Mouse (Mus musculus) liver, embryonic 15.5 days (tissue): Measurements from ENCODE around the gene Pmepa1. TPM values are rescaled to one million over a fixed set of nuclear protein-coding genes. Genes with fewer than 3 reads are reported as not detected.

ENCODE experiments used
- ATAC-seq: fragments of 200-750 bp; cut with Nextera tagmentation; 2 replicates; pipeline ENCODE4 v1.8.0; 2017; ENCODE audit warnings: moderate number of reproducible peaks, mild to moderate bottlenecking, moderate library complexity; ENCODE audit not compliant: insufficient read depth
- H3K27ac ChIP-seq: fragments of 300-500 bp; sonication (generic); replicated peaks from 2 replicates; pipeline ENCODE4 v1.5.1; 2015; ENCODE audit warnings: mild to moderate bottlenecking, inconsistent platforms
- H3K27me3 ChIP-seq: fragments of 300-500 bp; sonication (generic); 2 replicates; pipeline ENCODE4 v1.6.1; 2015; ENCODE audit warnings: mild to moderate bottlenecking, inconsistent platforms
- H3K36me3 ChIP-seq: fragments of 300-500 bp; sonication (generic); replicated peaks from 2 replicates; pipeline ENCODE4 v1.6.1; 2015; ENCODE audit warnings: moderate library complexity, mild to moderate bottlenecking, inconsistent platforms
- H3K4me1 ChIP-seq: fragments of 300-500 bp; sonication (generic); replicated peaks from 2 replicates; pipeline ENCODE4 v1.6.1; 2015; ENCODE audit warnings: inconsistent platforms
- H3K4me2 ChIP-seq: fragments of 300-500 bp; sonication (generic); 2 replicates; pipeline ENCODE4 v1.6.1; 2015; ENCODE audit warnings: moderate library complexity, mild to moderate bottlenecking, inconsistent platforms
- H3K4me3 ChIP-seq: fragments of 300-500 bp; sonication (generic); replicated peaks from 2 replicates; pipeline ENCODE4 v1.5.1; 2015; ENCODE audit warnings: mild to moderate bottlenecking, inconsistent platforms
- H3K9ac ChIP-seq: fragments of 300-500 bp; sonication (generic); 2 replicates; pipeline ENCODE4 v1.6.1; 2015; ENCODE audit warnings: moderate library complexity, mild to moderate bottlenecking, inconsistent platforms
- H3K9me3 ChIP-seq: fragments of 300-500 bp; sonication (generic); replicated peaks from 2 replicates; pipeline ENCODE4 v1.6.1; 2016; ENCODE audit warnings: inconsistent platforms
- WGBS: fragments of 180-500 bp; shearing (Covaris S2); methylation state at CpG from one replicate; pipeline ENCODE4 v1.1.7; 2015; ENCODE audit warnings: mixed read lengths; ENCODE audit not compliant: insufficient replicate concordance; 5-methylcytosine and 5-hydroxymethylcytosine counted together
- polyA plus RNA-seq: library from polyadenylated mRNA; unstranded; fragments of >200 nt; fragmentation: Nextera tagmentation; extraction: Ambion mirVana; gene quantifications from 2 replicates; pipeline ENCODE4 v1.2.1, GENCODE M21; 2015

The Pmepa1 gene
- polyA plus RNA-seq, 1 experiment from 2014 or later = 0.12 TPM

DNA sequence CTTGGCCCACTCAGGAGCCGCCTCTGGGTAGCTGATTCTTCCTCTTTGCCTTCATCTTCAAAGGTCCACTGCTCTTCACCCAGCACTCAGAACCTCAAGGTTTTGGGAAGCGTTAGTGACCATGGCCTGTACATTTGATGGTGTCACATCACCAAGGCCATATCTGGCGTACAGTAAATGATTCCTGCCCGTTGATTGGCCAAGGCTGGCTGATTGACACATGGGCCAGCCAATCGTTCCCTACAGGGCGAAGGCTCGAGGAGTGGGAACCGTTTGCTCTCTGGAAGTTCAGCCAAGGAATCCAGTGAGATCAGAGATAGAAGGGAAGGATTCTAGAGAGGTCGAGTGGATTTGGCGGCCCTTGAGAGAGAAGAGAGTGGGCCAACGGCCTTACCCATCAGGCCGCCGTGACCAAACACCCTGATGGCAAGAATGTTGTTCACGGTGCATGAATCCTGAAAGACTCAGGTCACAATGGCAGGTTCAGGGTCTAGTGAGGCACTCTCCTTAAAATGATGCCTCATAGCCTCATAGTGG lies 70.7 kb downstream of the Pmepa1 start:
- 71% methylated on average over 14 of the region's 14 CpGs for WGBS
- Histone ChIP-seq H3K9ac (no peak overlapping the region), H3K27me3 (no peaks in the 10 kb centered on the region), H3K27ac (no peak overlapping the region), H3K4me1 (no peaks in the 10 kb centered on the region), H3K36me3 (no peaks in the 10 kb centered on the region), H3K4me3 (no peak overlapping the region), H3K4me2 (no peak overlapping the region), H3K9me3 (no peaks in the 10 kb centered on the region)
- ATAC-seq = no peak

DNA sequence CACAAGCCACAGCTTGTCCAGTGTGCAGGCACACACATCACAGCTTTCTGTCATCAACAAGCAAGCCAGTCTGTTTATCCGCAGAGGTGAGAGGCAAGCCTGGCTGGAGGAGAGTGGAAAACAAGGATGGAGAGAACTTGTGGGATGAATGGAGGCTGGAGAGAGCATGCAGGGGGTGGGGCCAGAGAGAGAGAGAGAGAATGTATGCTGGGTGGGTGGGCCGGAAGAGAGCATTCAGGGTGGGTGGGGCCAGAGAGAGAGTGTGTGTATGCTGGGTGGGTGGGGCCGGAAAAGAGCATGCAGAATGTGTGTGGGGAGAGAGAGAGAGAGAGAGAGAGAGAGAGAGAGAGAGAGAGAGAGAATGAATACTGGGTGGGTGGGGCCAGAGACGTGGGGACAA lies 71.7 kb downstream of the Pmepa1 start:
- Histone ChIP-seq H3K4me1 (no peaks in the 10 kb centered on the region), H3K27ac (no peak overlapping the region), H3K4me2 (no peak overlapping the region), H3K9ac (no peak overlapping the region), H3K36me3 (no peaks in the 10 kb centered on the region), H3K9me3 (no peaks in the 10 kb centered on the region), H3K27me3 (no peaks in the 10 kb centered on the region), H3K4me3 (no peak overlapping the region)
- 65% methylated on average over 4 of the region's 4 CpGs for WGBS
- no peak for ATAC-seq

DNA sequence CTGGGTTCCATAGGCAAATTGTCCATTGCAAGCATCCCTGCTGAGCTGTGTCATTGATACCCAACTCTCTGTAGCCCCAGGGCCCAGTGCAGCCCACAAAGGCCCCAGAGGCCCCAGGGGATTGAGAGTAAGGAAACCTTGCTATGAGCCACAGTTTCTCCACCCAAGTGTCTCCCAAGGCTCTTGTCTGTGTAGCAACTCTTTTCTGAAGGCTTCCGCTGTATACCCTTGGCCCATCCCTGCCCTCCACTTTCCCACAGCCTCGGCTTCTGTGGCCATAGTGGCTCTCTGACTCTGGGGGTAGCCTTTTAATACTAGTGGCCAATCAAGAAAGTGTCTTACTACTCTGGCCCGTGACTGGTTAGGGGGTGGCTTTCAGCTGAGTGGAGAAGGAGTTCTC lies 72.6 kb downstream of the Pmepa1 start:
- H3K4me3 ChIP-seq = no peak overlapping the region
- no peak overlapping the region for H3K4me2 ChIP-seq
- H3K27me3 ChIP-seq = no peaks in the 10 kb centered on the region
- H3K9ac ChIP-seq = no peak overlapping the region
- 54% methylated on average over 3 of the region's 3 CpGs for WGBS
- no peak for ATAC-seq
- no peak overlapping the region for H3K27ac ChIP-seq
- no peaks in the 10 kb centered on the region for H3K9me3 ChIP-seq
- H3K4me1 ChIP-seq = no peaks in the 10 kb centered on the region
- H3K36me3 ChIP-seq = no peaks in the 10 kb centered on the region

DNA sequence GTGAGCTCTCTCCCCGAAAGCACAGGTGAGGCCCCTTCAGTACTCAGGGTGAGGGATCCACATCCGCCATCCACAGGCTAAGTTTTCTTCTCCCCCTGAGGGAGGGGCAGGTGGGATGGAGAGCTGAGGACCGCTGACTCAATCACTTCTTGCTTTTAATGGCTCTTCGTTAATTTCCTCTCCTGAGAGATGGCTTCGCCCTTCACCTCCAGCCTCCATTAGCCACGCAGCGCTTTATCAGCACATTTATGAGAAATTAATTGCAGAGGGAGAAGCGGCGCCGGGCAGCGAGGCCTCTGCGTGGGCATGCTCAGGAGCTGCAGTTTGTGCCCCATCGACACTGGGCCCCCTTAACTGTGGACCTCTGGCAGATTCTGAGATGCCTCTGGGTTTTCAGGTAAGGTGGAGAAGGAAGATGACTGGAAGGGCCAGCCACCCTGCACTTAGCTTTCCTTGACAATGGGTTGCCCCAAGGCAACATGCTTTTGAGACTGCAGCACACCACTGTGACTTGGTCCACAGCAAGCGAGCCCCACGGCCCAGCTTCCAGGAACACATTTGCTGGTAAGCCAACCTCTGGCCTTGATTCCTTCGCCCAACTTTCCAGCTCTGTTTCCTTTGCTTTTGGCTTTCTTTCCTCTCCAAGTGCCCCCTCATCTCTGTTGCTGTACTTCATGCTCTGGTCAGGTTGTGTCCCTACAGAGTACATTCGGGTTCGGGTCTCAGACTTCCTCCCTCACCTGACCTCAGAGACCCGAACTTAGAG lies 73.2 kb downstream of the Pmepa1 start:
- Histone ChIP-seq H3K27ac (no peak overlapping the region), H3K9me3 (no peaks in the 10 kb centered on the region), H3K4me1 (no peaks in the 10 kb centered on the region), H3K4me3 (no peak overlapping the region), H3K27me3 (no peaks in the 10 kb centered on the region), H3K9ac (no peak overlapping the region), H3K36me3 (no peaks in the 10 kb centered on the region), H3K4me2 (no peak overlapping the region)
- WGBS = 72% methylated on average over 19 of the region's 19 CpGs
- ATAC-seq = no peak

DNA sequence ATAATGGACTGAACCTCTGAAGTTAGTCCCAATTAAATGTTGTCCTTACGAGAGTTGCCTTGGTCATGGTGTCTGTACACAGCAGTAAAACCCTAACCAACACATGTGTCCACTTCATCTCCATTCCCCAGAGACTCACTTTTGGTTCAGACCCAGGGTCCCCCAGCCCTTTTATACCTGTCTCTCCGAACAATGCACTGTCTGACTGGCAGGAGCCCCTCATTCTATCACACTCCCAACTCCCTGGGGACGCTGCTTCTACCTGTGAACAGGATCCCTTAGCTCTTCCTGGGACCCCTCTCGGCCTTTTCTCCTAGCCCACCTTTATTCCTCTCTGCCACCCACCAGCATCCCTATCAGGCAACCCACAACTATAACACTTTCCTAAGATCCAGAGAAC lies 81.5 kb downstream of the Pmepa1 start:
- WGBS = 57% methylated on average over 4 of the region's 4 CpGs

DNA sequence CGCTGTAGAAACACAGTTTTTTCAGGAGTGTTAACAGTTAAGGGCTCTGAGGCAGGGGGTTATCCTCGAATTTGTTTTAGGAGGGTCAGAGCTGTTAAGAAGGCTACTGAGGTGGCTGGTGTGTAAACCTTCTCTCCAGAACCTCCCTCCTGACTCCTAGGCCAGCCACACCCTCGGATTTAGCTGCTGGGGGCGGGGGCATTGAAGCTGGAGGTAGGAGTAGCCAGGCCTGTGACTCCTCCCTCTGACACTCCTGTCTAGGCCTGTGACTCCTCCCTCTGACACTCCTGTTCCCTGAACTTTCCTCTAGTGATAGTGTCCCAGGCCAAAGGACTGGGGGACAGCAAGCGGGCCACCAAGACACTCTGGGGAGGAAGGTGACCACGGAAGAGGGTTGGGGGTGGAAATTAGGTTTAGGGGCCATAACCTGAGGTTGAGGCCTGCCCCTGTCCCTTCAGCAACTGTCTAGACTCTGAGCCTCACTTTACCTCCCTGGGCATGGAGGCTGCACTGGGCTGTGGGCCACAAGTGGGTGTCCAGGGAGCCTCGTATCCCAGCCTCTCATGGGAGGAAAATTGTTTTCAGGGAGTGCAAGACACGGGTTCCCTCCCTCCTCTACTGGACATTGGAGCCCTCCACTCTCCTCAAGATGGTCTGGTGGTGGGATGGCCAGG lies 89.0 kb downstream of the Pmepa1 start:
- no peak for ATAC-seq
- H3K27ac ChIP-seq = no peak overlapping the region
- peaks cover 7% of the 10 kb centered on the region; the same call in 1 of the 2 replicates for H3K4me1 ChIP-seq
- WGBS = 25% methylated on average over 8 of the region's 8 CpGs
- H3K4me3 ChIP-seq = no peak overlapping the region
- H3K4me2 ChIP-seq = no peak overlapping the region
- no peaks in the 10 kb centered on the region for H3K9me3 ChIP-seq
- no peaks in the 10 kb centered on the region for H3K36me3 ChIP-seq
- H3K9ac ChIP-seq = no peak overlapping the region
- peaks cover 20% of the 10 kb centered on the region for H3K27me3 ChIP-seq

More for the DNA sequence above, 81.5 kb downstream of the Pmepa1 start:
- Histone ChIP-seq H3K9ac (no peak overlapping the region), H3K4me3 (no peak overlapping the region), H3K27ac (no peak overlapping the region), H3K36me3 (no peaks in the 10 kb centered on the region), H3K9me3 (no peaks in the 10 kb centered on the region), H3K4me1 (no peaks in the 10 kb centered on the region), H3K27me3 (no peaks in the 10 kb centered on the region), H3K4me2 (no peak overlapping the region)
- ATAC-seq = no peak

DNA sequence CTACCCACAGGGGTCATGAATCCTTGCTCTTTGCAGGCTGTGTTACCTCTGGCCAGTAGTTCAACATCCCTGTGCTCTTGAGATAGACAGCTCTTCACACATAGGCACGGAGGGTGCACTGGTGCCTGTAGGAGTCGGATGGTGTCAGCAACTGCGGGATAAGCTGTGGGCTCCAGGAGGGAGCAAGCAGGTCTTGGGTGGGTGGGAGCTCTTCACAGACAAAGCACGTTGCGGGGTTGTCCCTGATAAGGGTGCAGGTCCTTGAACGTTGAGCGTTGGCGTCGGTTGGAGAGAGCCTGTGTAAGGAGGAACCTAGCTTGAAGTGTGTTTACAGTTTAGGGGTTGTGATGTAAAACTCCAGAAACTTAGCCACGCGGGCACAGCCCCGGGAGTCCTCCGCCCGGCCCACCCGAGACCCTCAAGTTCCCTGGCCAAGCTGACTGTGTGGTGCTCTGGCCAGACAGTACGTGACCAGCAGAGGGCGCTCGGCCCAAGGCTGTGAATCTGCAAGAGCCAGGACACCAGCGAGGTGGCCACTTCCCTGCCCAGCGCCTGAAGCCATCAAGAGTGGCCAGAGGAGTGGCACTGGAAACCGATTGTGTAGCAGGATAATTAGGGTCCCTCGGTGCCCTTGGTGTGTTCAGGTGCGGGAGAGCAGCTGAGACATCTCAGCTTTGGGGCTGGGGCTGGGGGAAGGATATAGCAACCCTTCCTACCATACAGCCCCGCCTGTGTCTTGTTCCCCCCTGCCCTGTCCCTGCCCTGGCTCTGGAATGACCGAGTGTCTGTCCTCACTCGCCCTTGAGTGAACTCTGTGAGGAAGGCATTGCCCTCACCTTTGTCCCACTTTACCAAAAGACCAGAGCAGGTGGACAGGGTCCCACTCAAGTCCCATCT lies 90.0 kb downstream of the Pmepa1 start:
- no peak overlapping the region for H3K4me3 ChIP-seq
- peaks cover 26% of the 10 kb centered on the region for H3K27me3 ChIP-seq
- H3K4me1 ChIP-seq = peaks cover 7% of the 10 kb centered on the region; the same call in 1 of the 2 replicates
- ATAC-seq = no peak
- H3K9me3 ChIP-seq = no peaks in the 10 kb centered on the region
- no peak overlapping the region for H3K4me2 ChIP-seq
- no peak overlapping the region for H3K27ac ChIP-seq
- no peak overlapping the region for H3K9ac ChIP-seq
- no peaks in the 10 kb centered on the region for H3K36me3 ChIP-seq
- 18% methylated on average over 26 of the region's 26 CpGs for WGBS

DNA sequence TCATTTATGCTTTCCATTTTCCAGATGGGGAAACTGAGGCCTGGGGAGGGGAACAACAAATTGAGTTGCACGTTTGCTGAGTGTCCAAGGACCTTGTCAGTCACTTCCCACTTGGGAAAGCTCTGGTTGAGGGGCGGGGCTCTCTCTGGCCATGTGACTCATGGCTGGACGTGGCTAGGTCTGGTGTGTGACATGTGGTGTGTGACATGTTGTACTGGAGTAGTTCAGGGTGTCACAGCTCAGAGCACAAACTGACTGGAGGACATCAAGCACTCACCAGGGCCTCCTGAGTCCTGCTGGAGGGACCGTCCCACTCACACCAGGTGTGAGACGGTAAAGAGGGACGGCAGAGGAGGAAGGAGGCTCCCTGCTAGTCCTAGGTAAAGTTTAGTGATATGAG lies 91.1 kb downstream of the Pmepa1 start:
- Histone ChIP-seq H3K4me2 (no peak overlapping the region), H3K4me3 (no peak overlapping the region), H3K4me1 (peaks cover 7% of the 10 kb centered on the region; the same call in 1 of the 2 replicates), H3K9me3 (no peaks in the 10 kb centered on the region), H3K27me3 (peaks cover 29% of the 10 kb centered on the region), H3K36me3 (no peaks in the 10 kb centered on the region), H3K9ac (no peak overlapping the region), H3K27ac (no peak overlapping the region)
- WGBS = 45% methylated on average over 6 of the region's 6 CpGs
- ATAC-seq = no peak

DNA sequence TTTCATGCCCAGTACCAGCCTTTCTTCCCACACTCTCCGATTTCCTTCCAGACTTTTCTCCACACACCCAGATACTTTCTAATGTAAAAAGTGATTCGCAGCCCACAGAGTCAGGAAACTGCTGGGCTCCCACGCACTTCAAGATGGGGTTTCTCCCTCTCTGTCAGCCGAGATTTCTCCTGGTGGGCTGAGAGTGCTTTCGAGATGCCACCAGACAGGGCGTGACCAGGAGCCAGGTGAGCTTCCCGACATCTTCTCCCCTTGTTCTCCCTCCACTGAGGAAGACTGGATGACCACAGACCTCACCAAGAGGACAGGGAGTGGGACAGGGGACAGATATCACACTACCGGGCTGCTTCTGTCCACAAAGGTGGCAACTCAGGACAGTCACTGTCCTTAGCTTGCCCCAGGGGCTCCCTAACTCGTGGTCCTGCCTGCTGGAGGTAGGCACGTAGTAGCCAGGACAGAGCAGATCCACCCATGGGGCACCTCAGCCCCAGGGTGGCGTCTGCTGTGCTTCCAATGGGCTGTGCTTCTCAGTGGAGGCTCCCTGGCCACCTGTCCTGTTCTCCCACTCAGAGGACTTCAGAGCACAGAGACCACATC lies 91.8 kb downstream of the Pmepa1 start:
- Histone ChIP-seq H3K36me3 (no peaks in the 10 kb centered on the region), H3K4me1 (peaks cover 7% of the 10 kb centered on the region; the same call in 1 of the 2 replicates), H3K27me3 (peaks cover 34% of the 10 kb centered on the region), H3K4me3 (no peak overlapping the region), H3K9ac (no peak overlapping the region), H3K9me3 (no peaks in the 10 kb centered on the region), H3K4me2 (no peak overlapping the region), H3K27ac (no peak overlapping the region)
- ATAC-seq = no peak
- WGBS = 37% methylated on average over 11 of the region's 11 CpGs

DNA sequence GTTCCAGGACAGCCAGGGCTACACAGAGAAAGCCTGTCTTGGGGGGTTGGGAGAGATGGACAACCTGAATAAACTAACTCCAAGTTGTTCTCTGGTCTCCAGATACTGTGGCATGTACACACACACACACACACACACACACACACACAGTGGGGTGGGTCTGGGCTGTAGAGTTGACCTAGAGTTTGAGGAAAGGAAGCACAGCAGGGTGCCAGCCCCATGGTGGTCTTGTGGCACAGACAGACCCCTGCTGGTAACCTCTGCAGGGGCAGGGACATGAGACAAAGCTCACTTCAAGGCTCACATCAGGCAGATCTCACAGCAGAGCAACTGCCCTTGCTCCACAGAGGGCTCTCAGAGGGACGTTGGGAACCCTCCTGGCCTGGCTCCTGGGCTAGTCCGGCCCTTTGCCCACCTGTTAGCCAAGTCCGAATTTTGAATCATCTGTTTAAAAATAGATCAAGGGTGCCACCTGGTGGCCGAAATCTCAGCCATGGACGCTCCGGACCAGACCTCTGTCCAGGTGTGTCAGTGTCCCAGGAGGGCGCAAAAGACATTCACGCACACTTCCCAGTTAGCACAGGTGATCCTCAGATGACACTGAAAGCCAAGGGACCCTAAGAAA lies 92.4 kb downstream of the Pmepa1 start:
- WGBS = 11% methylated on average over 8 of the region's 8 CpGs
- peaks cover 7% of the 10 kb centered on the region; the same call in 1 of the 2 replicates for H3K4me1 ChIP-seq
- ATAC-seq = no peak
- H3K4me2 ChIP-seq = no peak overlapping the region
- H3K4me3 ChIP-seq = no peak overlapping the region
- no peak overlapping the region for H3K27ac ChIP-seq
- no peaks in the 10 kb centered on the region for H3K9me3 ChIP-seq
- no peak overlapping the region for H3K9ac ChIP-seq
- peaks cover 34% of the 10 kb centered on the region for H3K27me3 ChIP-seq
- H3K36me3 ChIP-seq = no peaks in the 10 kb centered on the region
